Mouse (Mus musculus) skeletal muscle tissue, adult 2 months (tissue): ENCODE measurements around the gene Chd6.

Experiments used
- DNase-seq: peaks from one replicate; pipeline ENCODE4 v3.0.0-alpha.2; 2012; ENCODE audit warnings: low read depth, low spot score

The Chd6 gene

DNA sequence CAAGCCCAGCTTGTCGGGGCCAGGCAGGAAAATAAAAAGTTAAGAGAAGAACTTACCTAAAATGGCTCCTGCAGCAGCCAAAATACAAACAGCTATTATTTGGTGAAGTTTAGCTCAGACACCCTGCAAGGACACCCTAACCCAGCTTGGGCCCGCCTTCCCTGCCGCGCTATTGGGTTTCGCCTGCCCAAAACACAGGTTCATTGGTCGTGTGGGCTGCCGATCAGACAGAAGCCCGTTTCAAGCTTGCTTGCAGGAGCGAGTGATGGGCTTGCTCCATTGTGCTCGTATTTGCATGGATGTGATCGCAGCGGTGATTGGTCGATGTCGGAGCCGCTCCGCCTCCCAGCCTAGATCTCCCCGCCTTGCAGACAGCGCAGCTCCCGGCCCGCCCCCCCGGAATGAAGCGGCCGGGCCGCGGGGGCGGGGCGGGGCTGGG lies at the start of gene Chd6:
Gene Chd6 (minus strand): TSS at position 143 of the 439 bp plus-strand sequence.
- peak; percentile 99 for DNase-seq

DNA sequence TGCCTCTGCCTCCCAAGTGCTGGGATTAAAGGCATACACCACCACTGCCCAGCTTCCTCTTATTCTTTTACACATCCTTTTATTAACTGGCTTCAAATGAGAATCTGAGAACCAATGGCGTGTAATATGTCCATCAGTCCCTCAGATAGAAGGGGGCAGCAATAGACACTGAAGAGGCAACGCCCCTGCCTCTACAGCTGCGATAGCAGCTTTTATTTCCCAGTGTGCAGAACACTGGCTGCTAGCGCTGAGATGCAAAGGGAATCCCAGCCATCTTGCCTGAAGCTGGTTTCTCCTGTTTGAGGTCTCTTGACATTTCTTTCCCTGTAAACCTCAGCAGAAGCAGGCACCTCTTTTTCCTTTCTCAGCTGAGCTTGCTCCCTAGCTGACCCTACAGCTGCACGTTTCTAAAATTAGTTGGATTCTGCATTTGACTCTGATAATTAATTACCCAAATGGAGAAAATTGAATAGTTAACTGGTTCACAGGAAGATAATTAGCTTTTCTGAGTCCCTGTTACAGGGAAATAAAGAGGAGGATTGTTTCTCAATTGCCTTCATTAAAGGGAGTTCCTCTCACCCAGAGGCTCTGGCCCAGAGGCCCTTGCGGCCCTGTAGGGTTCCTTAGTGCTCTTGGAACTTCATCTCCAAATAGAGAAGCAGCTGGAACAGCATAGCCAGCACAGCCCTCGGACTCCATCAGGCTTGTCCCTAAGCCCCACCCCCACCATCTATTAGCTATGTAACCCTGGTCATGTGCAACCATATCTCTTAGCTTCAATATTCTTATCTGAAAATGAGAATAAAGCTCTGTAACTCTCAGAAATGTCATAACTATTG lies 41.3 kb upstream of the Chd6 start:
- no peak for DNase-seq

DNA sequence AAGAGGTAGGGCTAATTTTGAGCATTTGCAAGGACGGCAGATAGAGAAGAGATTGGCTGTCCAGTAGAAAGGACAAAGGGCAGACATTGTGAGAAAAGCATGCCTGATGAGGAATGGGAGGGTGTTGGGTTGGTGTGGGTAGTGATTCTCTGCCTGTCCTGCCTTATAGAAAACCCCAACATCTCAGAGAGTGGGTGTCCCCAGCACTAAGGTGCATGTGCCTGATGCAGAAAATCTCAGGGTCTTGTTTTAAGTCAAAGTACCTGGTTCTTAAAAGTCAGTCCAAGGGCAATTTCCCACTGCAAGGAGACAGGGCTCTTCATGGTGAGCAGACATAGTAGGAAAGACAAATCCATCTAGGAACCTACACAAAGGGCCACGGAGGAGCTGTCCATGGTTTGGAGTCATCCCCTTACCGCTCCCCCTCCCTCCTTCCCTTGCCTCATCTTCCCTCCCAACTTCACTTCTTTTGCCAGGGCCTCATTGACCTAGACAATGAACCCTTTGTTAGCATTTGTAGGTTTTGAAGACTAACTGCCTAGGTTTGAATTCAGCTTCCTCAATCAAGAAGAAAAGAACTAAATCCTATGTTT lies 39.6 kb upstream of the Chd6 start:
- no peak for DNase-seq

DNA sequence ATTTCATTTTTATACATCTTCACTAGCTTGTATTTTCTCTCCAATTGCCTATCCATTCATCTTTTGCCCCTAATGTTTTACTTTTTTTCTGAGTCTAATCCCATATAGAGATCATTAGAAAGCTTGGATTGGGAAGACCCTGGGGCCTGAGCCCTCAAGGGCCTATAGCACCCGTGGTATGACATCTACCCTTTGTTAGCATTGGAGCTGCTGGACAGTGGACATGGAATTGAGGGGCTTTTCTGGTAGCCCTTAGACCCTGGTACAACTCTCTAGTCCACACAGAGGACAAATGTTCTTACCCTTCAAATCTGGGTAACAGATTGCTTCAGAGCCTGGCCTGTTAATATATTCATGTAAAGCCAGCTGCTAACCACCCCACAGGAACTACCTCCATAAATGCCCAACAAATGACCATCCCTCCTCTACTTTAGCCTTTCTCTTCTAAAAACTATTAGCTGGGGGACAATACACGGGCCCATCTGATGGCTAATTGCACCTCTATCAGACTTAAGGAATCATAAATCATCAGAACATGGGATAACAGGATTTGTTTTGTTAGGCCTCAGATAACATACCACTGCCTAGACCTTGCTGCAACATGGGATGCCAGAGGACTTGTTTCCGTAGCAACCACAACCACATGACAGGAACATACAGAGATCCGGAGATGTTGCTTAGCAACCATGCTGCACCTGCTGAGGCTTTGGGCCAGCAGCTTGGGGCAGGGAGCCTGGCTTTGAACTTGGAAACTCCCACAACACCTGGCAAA lies 39.0 kb upstream of the Chd6 start:
- no peak for DNase-seq

DNA sequence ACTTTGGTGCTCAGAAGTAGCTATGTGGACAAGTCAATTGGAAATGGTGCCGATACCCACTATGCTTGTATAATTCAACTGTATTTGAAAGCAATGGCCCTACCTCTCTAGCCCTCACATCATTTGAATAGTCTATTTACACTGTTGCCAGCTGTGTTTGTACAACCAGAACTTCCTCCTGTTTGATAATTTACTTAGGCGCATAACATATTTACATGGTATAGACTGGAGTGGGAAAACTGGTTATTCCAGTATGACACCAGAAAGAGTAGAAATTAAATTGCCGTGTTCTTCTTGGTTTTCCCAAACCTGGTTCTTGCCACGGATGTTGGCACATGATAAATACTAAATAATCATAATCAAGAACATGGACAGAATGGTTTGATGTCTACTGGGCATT lies 35.9 kb upstream of the Chd6 start:
- no peak for DNase-seq

DNA sequence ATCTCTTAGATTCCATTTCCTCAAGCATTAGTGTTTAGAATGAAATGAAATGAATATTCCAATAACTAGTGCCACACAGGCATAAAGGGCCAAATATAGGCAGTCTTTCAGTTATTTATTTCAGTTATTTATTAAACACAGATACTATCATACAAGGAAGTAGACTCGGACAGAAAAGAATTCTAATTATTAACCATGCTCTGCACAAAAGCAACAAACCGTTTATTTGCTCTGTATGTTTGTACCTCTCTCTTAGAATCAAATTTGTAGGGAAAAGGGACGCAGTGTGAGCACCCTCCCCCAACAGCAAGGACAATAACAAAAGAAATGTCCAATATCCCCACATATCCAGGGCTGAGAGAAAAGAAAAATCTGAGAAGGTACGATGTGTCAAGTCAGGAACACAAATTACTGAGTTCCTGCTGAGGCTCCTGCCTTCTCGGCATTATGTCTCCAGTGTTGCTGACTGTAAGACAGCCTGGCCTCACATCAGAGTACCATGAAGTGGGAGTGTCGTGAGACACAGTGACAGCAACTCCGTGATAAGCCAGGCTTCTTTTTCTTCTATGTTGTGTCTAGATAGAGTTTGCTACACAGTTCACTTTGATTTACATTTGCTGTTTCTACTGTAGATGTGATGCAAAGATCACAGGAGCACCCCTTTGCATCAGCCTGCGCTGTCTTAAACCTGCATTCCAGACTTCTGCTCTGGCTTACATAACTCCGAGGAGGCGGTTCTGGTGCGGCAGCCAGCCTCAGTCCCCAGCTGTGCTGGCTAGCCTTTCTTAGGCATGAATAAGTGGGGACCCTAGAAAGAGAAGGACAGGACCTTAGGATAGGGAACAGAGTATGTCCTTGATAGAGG lies 30.0 kb upstream of the Chd6 start:
- DNase-seq, result no peak

DNA sequence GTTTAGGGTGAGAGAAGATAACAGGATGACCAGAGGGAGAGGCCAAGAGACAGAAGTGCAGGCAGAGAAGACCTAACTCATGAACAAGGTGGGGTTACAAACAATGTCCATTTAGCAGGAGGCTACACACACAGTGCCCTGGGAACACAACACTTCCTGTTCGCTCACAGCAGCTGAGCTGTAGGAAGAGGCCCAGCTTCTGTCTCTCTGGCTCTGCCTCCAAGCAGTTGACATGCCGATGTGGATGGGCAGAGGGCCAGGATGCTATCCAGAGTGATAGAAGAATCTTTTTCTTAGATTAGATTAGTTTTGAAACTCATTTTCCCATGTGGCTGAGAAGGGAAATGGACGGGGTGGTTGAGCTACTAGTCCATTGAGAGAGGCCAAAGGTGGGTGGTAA lies 28.1 kb upstream of the Chd6 start:
- no peak for DNase-seq

DNA sequence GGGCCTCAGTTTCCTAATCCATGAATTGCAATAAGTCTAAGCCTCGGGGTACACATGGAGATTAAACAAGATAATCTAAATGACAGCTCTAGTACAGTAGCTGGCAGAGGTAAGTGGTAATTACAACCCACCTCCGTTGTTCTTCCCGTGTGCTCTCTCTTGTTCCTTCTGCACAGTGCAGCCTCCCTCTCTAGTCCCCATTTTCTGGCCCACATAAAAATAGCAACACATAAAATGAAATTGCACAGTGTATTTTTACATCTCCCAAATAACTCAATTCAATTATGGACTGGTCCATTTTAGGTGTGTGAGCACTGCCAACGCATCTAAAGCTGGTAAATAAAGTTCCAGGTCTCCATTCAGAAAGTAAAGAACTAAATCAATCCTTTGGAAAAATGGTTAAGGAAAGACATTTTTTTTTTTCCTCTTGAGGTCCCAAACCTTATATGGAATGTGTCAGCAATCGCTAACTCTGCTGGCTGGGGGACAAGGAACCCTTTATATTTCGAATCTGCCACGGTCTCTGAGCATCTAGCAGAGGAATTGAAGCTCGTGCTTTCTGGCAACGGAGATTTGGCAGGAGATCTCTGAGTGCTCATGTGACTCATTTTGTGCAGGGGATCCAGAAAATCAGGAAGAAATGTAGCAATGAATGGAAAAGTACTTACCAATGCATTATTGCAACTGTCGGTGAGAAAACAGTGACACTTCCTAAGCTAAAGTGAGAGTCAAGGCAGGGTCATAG lies 19.7 kb upstream of the Chd6 start:
- no peak for DNase-seq

DNA sequence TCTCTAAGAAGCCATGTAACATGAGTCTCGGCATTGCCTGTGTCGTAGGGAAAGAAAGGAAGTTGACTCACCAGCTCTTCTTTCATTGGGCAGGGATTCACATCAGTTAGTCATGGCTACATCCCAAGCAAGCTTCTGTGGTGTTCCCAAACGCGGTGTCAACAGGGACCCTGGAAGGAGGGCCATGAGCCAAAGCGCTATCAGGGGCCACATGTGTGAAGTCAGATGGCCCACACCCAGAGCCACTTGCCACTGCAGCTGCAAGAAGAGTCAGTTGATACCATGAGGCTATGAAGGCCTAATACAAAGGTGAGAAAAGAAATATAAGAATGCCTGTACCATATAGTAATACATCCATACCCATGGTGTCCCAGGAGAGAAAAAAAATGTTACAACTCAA lies 3.1 kb upstream of the Chd6 start:
- DNase-seq, result no peak

DNA sequence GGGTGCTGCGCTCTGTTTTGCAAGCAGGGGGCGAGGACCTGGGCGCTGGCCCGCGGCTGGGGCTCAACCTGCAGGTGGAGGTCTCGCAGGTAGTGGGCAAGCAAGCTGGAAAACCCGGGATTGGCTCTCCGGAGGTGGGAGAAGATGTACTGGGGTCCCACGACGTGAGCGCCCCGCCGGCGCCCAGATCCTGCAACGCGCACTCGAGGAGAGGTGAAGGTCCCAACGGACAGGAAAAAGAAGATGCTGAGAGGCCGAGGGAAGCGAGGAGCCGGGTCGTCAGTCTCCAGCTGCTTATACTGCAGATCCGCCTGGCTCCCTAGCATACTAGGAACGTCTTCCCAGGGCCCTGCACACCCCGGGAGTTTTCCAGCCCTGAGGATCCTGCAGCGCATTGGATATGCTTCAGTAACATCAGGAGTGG lies 535 bp upstream of the Chd6 start:
- DNase-seq, result no peak

DNA sequence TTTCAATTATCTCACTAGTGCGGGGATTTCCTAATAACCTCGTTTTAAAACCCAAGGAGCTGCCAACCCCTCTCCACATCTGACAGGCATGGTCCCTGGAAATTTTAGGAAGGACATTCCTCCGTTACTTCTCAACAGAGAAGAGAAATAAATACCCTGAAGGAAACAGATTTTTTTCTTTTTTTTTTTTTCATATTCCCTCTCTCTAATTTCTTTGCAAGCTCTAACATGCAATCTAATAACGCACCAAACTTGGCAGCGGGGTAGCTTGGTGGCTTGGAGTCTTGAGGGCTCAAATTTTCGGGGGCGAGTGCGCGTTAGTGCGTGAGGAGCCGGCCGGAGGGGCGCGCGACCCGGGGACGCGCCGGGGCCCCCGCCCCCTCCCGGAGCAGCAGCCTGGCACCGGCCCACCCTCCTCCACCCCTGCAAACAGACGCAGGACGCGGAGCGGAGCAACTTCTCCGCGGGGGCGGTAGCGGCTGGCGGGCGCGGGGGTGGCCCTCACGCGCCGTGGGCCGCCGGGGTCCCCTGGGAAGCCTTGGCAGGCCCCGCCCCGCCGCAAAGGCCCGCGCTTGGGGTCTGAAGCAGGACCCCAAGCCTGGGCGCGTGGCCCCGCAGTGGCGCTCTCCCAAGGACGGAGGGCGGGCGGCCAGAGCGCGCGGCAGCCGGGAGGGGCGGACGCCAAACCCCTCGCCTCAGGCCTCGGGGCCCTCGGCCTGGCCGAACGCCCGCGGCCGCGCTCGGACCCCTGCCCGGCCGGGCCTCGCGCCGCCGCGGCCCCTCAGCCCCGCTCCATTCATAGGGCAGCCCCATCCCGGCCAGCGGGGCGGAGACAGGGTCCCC lies 569 bp downstream of the Chd6 start:
- DNase-seq, result peak; percentile 22

DNA sequence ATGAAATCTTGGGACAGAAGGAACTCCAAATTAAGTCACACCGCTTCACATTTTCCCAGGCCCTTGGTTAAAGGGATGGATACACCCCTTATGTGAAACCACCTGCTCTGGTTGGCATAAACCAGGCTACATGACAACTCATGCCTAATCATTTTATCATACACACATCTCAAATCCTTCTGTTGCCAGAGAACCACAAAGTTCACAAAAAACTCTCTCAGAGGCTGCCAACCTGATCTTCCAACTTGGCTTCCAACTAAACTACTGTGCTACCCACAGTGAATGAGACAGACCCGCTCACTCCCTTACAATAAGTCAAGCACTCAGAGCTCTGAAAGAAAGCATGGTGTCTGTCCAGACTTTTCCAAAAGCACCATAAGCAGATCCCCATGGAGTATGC lies 1.6 kb downstream of the Chd6 start:
- no peak for DNase-seq

DNA sequence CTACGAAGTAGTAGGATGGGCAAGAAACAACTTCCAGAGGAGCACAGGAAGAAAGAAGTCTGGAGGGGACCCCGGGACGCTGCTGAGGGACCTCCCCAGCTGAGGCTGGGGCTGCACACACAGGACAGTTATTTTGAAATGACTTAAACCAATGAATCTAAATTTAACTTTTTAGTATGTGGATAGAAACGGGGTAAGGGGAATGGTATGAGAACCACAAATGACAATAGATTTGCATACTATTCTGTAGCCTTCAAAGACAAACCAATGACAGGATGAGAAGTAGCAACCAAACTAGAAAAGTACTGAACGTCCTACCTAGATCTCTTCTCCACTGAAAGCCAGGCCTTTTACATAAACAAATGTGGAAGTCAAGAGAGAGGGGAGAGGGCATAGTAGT lies 5.1 kb downstream of the Chd6 start:
- no peak for DNase-seq

DNA sequence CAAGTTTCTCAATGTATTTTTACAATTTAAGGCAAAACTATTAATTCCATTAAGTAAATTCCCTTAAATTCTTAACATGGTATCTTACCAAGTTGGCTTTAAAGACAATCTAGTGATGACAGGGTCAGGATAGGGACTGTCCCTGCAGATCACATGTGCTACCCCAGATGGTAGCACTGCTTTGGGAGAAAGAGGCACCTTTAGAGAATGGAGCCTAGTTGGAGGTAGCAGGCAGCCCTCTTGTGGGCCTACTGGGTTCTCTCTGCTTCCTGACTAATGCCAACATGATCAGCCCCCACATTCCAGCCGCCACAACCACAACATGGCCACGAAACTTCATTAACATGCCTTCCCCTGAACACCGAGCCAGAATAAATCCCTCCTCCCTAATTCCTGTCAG lies 6.8 kb downstream of the Chd6 start:
- DNase-seq, result no peak

DNA sequence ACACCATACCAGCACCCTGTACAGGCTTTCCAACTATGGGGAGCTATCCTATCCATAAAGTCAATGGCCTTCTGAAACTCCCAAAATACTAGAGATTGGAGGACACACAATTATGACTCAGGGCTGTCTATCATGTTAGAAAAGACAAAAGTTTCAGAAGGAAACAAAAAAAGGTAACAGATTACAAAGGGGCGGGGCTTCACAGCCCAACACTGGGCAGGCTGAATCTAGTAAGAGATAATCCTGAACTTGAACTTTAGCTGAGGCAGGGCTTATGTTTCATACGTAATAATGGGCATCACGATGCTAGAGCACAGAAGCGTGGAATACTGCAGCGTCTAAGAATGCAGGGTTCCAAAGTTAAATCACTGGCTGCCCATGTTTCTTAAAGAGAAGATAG lies 11.1 kb downstream of the Chd6 start:
- no peak for DNase-seq

DNA sequence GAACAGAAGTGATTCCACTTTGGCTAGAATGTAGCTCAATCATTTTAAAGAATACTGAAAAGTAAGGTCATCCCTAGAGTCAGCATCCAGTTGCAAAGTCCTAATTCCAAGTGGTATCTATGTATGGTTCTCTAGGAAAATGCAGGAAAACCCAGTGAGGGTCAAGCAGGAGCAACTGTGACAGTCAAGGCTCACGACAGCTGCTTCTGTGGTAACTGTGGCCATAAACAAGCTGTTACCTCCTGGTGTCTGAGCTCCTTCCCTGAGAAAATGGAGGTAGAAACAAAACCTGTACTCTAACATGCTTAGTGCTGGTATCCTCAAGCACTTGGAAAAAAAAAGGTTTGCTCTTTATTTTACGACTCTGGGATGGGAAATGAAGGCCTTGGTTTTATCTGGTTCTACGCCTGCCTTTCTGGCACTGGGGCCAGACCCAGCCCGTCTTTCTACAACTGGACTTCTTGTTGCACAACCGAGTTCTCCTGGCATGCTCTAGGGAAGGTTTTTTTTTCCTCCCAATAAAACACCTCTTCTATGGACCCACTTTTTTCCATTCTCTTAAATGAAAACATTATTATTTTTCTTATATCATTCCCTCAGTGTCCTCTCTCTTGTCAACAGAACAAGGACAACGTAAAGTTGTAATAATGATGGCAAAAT lies 18.0 kb downstream of the Chd6 start:
- DNase-seq, result no peak

DNA sequence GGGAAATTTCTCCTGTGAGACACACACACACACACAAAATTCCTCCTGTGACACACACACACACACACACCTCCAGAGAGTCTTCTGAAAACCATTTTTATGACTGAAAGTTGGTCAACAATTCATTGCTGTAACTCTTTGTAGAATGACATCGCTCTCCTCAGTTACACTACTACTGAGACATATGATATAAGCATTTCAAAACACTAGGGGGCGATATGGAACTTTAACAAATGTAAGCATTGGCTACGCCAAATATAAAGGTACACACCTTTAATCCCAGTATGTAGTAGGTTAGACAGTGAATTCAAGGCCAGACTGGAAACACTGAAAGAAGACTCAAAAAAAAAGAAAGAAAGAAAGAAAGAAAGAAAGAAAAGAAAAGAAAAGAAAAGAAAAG lies 18.7 kb downstream of the Chd6 start:
- no peak for DNase-seq

DNA sequence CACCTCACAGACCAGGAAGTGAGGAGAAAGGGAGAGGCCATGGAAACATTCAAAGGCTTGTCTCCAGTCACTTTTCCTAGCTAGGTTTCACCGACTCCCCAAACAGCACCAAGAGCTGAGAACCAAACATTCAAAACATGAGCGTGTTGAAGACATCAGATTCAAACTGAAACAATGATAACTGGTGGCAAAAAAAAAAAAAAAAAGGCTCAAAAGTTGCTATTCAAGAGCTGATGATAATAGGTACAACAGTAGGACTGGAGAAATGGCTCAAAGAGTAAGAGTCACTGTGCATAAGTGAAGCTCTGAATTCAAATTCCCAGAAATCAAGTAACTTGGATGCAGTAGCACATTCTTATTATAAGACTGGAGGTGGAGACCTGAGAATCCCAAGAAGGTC lies 30.3 kb downstream of the Chd6 start:
- DNase-seq, result no peak

DNA sequence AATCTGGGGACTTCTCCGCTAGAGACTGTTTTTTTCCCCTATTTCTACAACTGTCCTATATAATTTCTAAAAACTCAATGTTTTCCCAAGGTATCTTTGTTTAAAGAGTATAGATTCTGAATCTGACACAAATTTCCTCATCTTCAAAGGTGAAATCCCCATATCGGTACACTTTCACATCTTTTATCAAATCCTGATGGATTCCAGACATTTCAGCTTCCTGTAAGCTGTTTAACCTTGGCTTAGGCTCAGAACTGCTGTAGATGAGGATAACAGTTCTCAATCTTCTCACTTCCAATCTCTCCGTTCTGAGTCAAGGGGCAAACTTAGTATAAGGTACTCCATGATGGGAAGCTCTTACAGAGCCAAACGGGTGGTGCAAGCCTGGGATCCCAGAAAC lies 32.6 kb downstream of the Chd6 start:
- no peak for DNase-seq

DNA sequence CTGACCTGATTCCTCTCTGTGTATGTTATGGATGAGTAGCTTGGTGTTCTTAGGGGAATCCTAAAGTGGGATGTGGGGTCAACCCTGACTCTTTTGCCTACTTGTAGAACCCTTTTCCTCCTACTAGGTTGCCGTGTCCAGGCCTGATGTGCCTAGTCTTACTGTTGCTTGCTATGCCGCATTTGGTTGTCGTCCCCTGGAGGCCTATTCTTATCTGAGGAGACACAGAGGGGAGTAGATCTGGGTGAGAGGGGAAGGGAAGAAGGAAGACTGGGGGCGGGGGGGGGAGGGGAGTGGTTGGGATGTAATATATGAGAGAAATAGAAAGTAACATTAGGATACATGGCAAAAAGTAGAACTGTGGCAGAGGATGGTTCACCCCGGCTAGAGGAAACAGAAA lies 33.3 kb downstream of the Chd6 start:
- no peak for DNase-seq
